Mouse (Mus musculus) erythroblast, embryonic 14.5 days (primary cell): ENCODE results near the gene Pacs1.

Experiments
- GATA1 ChIP-seq: IDR thresholded peaks from 2 replicates; pipeline ENCODE4 v1.6.1; 2012; ENCODE audit warnings: low read length, inconsistent platforms, mixed read lengths
- TAL1 ChIP-seq: IDR thresholded peaks from 3 replicates; pipeline ENCODE4 v1.6.1; 2012; ENCODE audit warnings: low read length, inconsistent platforms, mixed read lengths

- no peak for TF ChIP-seq TAL1
- no peak for TF ChIP-seq GATA1
These were observed 150.4 kb downstream of the Pacs1 start for GRCm38 (mm10) chr19:5122492-5122891.
